Mouse (Mus musculus): ENCODE results near the gene Arl5a. TPM values are rescaled to one million over a fixed set of nuclear protein-coding genes. Genes with fewer than 3 reads are reported as not detected.

Gene Arl5a
- total and polyA plus RNA-seq, 2 experiments: 18.3 to 76.1 TPM

DNA sequence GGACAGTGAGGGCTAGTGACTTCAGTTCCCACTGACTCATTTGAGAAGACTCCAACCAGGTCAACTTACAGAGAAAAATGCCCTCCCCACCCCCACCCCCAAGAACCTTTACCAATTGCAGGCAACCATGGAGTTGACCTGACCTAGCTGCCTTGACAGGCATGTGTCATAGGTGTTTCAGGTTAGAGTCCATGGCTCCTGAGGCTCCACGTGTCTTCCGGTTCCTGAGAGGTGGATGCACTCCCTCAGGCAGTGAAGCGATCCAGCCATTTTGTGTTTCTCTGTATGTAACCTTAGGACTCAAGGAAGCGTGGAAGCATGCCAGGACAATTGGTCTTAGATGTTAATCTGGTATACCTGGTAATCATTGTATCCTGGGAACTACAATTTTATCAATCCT, 13.7 kb upstream of the Arl5a start:
- 34% methylated on average over 4 of the region's 4 CpGs for WGBS
- Histone ChIP-seq H3K36me3 (ENCODE audit: control insufficient read depth, insufficient read depth, low read length) (no peaks in the 10 kb centered on the region), H3K79me2 (ENCODE audit: control insufficient read depth, insufficient read depth, low read length) (no peaks in the 10 kb centered on the region), H3K4me1 (ENCODE audit: control insufficient read depth, insufficient read depth, low read length) (peaks cover 9% of the 10 kb centered on the region), H3K4me3 (ENCODE audit: insufficient read depth, low read depth, low read length) (no peak overlapping the region), H3K9ac (ENCODE audit: low read depth, low read length) (no peak overlapping the region), H3K27me3 (ENCODE audit: control insufficient read depth, insufficient read depth, low read length) (no peaks in the 10 kb centered on the region), H3K27ac (replicated peaks; ENCODE audit: insufficient read depth, low read depth, low read length) (no peak overlapping the region)
- TF ChIP-seq POLR2A (IDR thresholded peaks at IDR 0.05; ENCODE audit: extremely low read depth, insufficient read depth, low read length) (no peak), CTCF (IDR thresholded peaks at IDR 0.05; ENCODE audit: low read depth, low read length) (no peak)
- DNase-seq (ENCODE audit: extremely low read depth, low read depth, low spot score): peak; percentile 59

DNA sequence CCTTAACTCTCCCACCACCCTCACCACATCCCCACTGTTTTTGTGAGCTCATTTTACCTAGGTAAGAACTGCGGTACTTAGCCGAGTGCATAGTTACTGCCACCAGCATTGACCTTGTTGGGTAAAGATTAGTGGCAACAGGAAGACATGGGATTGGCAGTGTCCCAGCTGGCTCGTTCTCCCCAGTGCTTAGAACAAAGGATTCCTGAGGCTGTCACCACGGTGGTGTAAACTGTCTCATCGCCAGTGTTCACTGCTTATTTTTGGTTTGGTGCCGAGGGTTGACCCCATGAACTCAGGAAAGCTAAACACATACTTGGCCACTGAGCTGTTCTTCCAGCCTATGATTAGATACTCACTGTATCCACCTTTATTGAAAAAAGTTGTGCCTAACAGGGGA, 13.3 kb upstream of the Arl5a start:
- peaks cover 9% of the 10 kb centered on the region for H3K4me1 ChIP-seq (ENCODE audit: control insufficient read depth, insufficient read depth, low read length)
- TF ChIP-seq POLR2A (IDR thresholded peaks at IDR 0.05; ENCODE audit: extremely low read depth, insufficient read depth, low read length) (no peak), CTCF (IDR thresholded peaks at IDR 0.05; ENCODE audit: low read depth, low read length) (no peak)
- WGBS: 6% methylated on average over 6 of the region's 6 CpGs
- DNase-seq (ENCODE audit: extremely low read depth, low read depth, low spot score): peak; percentile 91
- H3K27ac ChIP-seq (replicated peaks; ENCODE audit: insufficient read depth, low read depth, low read length): no peak overlapping the region
- H3K9ac ChIP-seq (ENCODE audit: low read depth, low read length): no peak overlapping the region
- H3K79me2 ChIP-seq (ENCODE audit: control insufficient read depth, insufficient read depth, low read length): no peaks in the 10 kb centered on the region
- no peaks in the 10 kb centered on the region for H3K27me3 ChIP-seq (ENCODE audit: control insufficient read depth, insufficient read depth, low read length)
- H3K4me3 ChIP-seq (ENCODE audit: insufficient read depth, low read depth, low read length): no peak overlapping the region
- no peaks in the 10 kb centered on the region for H3K36me3 ChIP-seq (ENCODE audit: control insufficient read depth, insufficient read depth, low read length)

DNA sequence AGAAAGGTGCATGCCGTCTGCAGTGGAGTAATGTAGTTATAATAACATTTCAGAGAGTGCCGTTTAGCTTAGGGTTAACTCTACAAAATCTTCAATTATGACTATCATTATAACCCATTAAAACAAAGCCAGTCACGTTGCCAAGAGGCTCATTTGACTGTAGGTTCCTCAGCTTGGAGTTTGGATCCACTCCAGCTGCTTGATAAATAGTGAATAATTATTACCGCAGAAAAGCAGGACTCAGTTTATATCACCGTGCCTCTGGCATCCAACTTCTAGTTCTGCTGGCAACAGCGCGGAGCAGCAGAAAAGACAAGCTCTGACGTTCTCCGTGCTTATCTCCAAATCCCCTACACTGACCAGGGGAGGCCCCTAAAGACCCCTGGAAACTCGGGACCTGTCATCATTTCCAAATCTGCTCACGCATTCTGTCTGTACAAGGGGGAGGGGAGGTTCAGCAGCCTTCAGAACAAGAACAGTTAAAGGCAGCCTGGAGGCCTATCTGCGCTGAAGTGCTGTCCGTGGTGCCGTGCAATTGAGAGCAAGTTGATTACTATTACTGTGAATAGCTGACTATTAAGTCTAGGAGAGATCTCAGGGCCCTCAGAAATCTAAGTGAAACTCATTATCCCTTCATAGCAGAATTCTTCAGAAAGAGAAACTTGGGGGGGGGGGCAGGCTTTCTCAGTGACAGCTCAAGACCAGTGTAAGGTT, 11.4 kb upstream of the Arl5a start:
- H3K9ac ChIP-seq (ENCODE audit: low read depth, low read length): no peak overlapping the region
- no peak for TF ChIP-seq POLR2A (IDR thresholded peaks at IDR 0.05; ENCODE audit: extremely low read depth, insufficient read depth, low read length)
- no peak for TF ChIP-seq CTCF (IDR thresholded peaks at IDR 0.05; ENCODE audit: low read depth, low read length)
- no peak overlapping the region for H3K4me3 ChIP-seq (ENCODE audit: insufficient read depth, low read depth, low read length)
- H3K27ac ChIP-seq (replicated peaks; ENCODE audit: insufficient read depth, low read depth, low read length): no peak overlapping the region
- H3K36me3 ChIP-seq (ENCODE audit: control insufficient read depth, insufficient read depth, low read length): no peaks in the 10 kb centered on the region
- peaks cover 9% of the 10 kb centered on the region for H3K4me1 ChIP-seq (ENCODE audit: control insufficient read depth, insufficient read depth, low read length)
- H3K27me3 ChIP-seq (ENCODE audit: control insufficient read depth, insufficient read depth, low read length): no peaks in the 10 kb centered on the region
- DNase-seq (ENCODE audit: extremely low read depth, low read depth, low spot score): no peak
- no peaks in the 10 kb centered on the region for H3K79me2 ChIP-seq (ENCODE audit: control insufficient read depth, insufficient read depth, low read length)
- WGBS: 82% methylated on average over 14 of the region's 14 CpGs

DNA sequence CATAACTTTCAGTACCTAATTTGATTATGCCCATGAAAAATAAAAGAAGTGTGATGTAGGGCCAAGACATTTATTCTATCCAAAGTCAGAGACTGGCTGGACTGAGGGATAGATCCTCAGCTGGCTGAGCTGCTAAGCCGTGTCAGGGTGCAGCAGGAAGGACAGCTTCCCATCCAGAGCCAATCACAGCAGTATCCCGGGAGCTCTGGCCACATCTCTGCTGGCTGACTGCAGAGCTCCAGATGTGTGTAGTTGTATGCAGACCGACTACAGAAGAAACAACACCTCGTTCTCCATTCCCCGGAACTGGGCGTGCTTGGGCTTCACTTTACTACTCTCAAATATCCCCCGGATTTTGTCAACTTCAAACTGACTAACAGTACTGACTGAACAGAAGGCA, 8.7 kb upstream of the Arl5a start:
- H3K4me3 ChIP-seq (ENCODE audit: insufficient read depth, low read depth, low read length): no peak overlapping the region
- no peak for TF ChIP-seq CTCF (IDR thresholded peaks at IDR 0.05; ENCODE audit: low read depth, low read length)
- no peaks in the 10 kb centered on the region for H3K27me3 ChIP-seq (ENCODE audit: control insufficient read depth, insufficient read depth, low read length)
- no peak for DNase-seq (ENCODE audit: extremely low read depth, low read depth, low spot score)
- WGBS: 90% methylated on average over 7 of the region's 7 CpGs
- no peaks in the 10 kb centered on the region for H3K36me3 ChIP-seq (ENCODE audit: control insufficient read depth, insufficient read depth, low read length)
- no peak overlapping the region for H3K27ac ChIP-seq (replicated peaks; ENCODE audit: insufficient read depth, low read depth, low read length)
- peaks cover 4% of the 10 kb centered on the region for H3K4me1 ChIP-seq (ENCODE audit: control insufficient read depth, insufficient read depth, low read length)
- no peaks in the 10 kb centered on the region for H3K79me2 ChIP-seq (ENCODE audit: control insufficient read depth, insufficient read depth, low read length)
- H3K9ac ChIP-seq (ENCODE audit: low read depth, low read length): no peak overlapping the region

DNA sequence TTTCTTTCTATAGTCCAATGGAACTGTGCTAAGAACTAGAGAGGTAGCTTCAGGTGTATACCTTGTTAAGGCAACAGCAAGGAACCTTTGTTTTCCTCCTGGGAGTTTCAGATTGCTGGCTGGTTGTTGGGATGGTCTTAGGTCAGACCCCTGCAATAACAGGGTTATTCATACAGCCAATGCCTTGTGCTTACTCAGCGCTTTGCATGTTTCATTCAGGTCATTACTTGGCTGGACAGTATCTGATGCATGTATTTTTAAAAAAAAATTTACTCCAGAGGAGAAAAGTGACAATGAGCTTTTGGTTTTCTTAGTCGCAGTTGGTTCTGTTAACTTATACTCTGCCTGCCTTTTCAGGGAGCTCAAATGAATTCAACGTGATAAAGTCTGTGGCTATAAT, 2.7 kb upstream of the Arl5a start:
- 96% methylated on average over 3 of the region's 3 CpGs for WGBS
- TF ChIP-seq CTCF (IDR thresholded peaks at IDR 0.05; ENCODE audit: low read depth, low read length) (no peak), POLR2A (IDR thresholded peaks at IDR 0.05; ENCODE audit: extremely low read depth, insufficient read depth, low read length) (no peak)
- no peaks in the 10 kb centered on the region for H3K36me3 ChIP-seq (ENCODE audit: control insufficient read depth, insufficient read depth, low read length)

DNA sequence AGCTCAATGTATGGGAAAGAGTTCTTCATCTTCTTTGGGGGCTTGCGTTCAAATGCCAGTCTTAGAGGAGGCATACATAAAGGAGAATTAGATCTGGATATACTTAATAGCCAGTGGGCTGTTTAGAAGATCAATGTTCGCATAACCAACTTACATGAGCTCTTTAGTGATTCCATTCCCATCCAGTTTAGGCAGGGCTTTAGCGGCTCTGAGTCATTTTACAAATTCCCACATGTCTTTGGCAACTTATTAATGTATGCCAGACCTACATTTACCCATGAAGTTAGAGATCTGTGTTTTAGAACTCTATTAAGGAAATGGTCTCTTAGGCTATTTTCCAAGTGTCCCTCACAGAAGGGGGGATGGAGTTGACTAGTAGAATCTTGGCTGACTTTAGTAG, 1.3 kb upstream of the Arl5a start:
- no peaks in the 10 kb centered on the region for H3K36me3 ChIP-seq (ENCODE audit: control insufficient read depth, insufficient read depth, low read length)
- no peak overlapping the region for H3K4me3 ChIP-seq (ENCODE audit: insufficient read depth, low read depth, low read length)
- H3K27me3 ChIP-seq (ENCODE audit: control insufficient read depth, insufficient read depth, low read length): no peaks in the 10 kb centered on the region
- DNase-seq (ENCODE audit: extremely low read depth, low read depth, low spot score): no peak
- no peak overlapping the region for H3K27ac ChIP-seq (replicated peaks; ENCODE audit: insufficient read depth, low read depth, low read length)
- peaks cover 21% of the 10 kb centered on the region; the same call in 1 of the 2 replicates for H3K79me2 ChIP-seq (ENCODE audit: control insufficient read depth, insufficient read depth, low read length)
- TF ChIP-seq POLR2A (IDR thresholded peaks at IDR 0.05; ENCODE audit: extremely low read depth, insufficient read depth, low read length) (no peak), CTCF (IDR thresholded peaks at IDR 0.05; ENCODE audit: low read depth, low read length) (no peak)
- H3K9ac ChIP-seq (ENCODE audit: low read depth, low read length): no peak overlapping the region
- peaks cover 17% of the 10 kb centered on the region for H3K4me1 ChIP-seq (ENCODE audit: control insufficient read depth, insufficient read depth, low read length)
- 94% methylated on average over 3 of the region's 3 CpGs for WGBS

More for the DNA sequence above, 2.7 kb upstream of the Arl5a start:
- no peak overlapping the region for H3K9ac ChIP-seq (ENCODE audit: low read depth, low read length)
- no peaks in the 10 kb centered on the region for H3K27me3 ChIP-seq (ENCODE audit: control insufficient read depth, insufficient read depth, low read length)
- no peak overlapping the region for H3K27ac ChIP-seq (replicated peaks; ENCODE audit: insufficient read depth, low read depth, low read length)
- H3K79me2 ChIP-seq (ENCODE audit: control insufficient read depth, insufficient read depth, low read length): peaks cover 10% of the 10 kb centered on the region; the same call in 1 of the 2 replicates
- peaks cover 6% of the 10 kb centered on the region for H3K4me1 ChIP-seq (ENCODE audit: control insufficient read depth, insufficient read depth, low read length)
- no peak for DNase-seq (ENCODE audit: extremely low read depth, low read depth, low spot score)
- H3K4me3 ChIP-seq (ENCODE audit: insufficient read depth, low read depth, low read length): no peak overlapping the region
